Mouse (Mus musculus) brain, embryonic 14.5 days (tissue): ENCODE results near the gene Serpinb7. TPM values are rescaled to one million over a fixed set of nuclear protein-coding genes. Genes with fewer than 3 reads are reported as not detected.

Source experiments
- DNase-seq: peaks from one replicate; pipeline ENCODE4 v3.0.0-alpha.2; 2011; ENCODE audit warnings: low read depth
- CTCF ChIP-seq: fragments of 200-500 bp; IDR thresholded peaks from 2 replicates; pipeline ENCODE4 v1.5.1; 2012; ENCODE audit warnings: inconsistent platforms, mild to moderate bottlenecking, moderate library complexity, borderline replicate concordance; ENCODE audit not compliant: insufficient read depth, insufficient read length; ENCODE audit errors: extremely low read depth
- POLR2A ChIP-seq: fragments of 200-500 bp; IDR thresholded peaks from 2 replicates; pipeline ENCODE4 v1.6.1; 2012; ENCODE audit warnings: mild to moderate bottlenecking, inconsistent platforms, borderline replicate concordance; ENCODE audit not compliant: poor library complexity, insufficient read depth, insufficient read length, severe bottlenecking; ENCODE audit errors: extremely low read depth
- polyA plus RNA-seq: library from polyadenylated mRNA; depleted of rRNA; stranded (reverse); fragments of >200 nt; gene quantifications from 2 replicates; pipeline ENCODE4 v1.2.3, GENCODE M21; 2012

The Serpinb7 gene
- polyA plus RNA-seq, 1 experiment: 0.14 TPM

DNA sequence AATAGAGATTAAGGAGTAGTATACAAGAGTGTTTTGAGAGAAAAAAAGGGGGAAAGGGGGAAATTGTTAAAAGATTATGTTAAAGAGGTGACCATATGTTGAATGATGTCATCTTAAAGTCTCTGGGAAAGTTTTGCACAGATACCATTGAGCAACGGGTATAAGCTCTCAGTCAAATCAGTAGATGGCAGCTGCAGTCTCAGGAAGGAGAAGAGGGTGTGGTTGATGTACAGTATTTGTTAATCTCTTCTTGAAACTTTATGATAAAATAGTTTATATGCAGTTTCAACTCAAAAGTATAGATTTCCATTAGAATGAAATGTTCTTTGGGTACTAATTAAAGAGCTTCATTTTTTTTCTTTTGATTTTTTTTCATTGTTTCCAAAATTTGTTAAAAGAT is 2.0 kb upstream of the Serpinb7 start:
- no peak for DNase-seq
- TF ChIP-seq POLR2A (no peak), CTCF (no peak)

- no peak for TF ChIP-seq POLR2A
- TF ChIP-seq CTCF: no peak
- no peak for DNase-seq
Observed at GRCm38 (mm10) chr1:107402082-107402481, 2.6 kb downstream of the Serpinb7 start.

- TF ChIP-seq CTCF (no peak), POLR2A (no peak)
Observed at GRCm38 (mm10) chr1:107414650-107415049, 15.2 kb downstream of the Serpinb7 start.

DNA sequence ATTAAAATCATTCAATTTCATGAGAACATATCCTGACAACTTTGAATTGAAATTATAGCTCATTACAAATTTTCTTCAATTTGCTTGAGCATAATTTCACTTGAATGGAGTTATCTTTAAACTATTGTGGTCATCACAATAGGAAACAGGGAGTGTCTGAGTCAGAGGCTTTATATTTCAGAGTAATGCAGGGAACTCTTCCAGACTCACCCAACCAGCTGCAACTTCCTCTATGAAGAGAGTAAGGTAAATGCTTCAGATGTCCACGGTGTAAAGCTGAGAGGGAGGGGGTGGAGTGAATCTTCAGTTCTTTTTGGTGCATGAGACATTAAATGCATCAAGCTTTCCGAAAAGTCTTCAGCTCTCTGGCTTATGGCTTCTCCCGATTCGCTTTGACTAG is 23.0 kb downstream of the Serpinb7 start:
- DNase-seq: no peak
- TF ChIP-seq CTCF (no peak), POLR2A (no peak)

More at GRCm38 (mm10) chr1:107414650-107415049, 15.2 kb downstream of the Serpinb7 start:
- DNase-seq: no peak

- no peak for DNase-seq
- no peak for TF ChIP-seq POLR2A
- TF ChIP-seq CTCF: no peak
Observed at GRCm38 (mm10) chr1:107431253-107431652, 31.8 kb downstream of the Serpinb7 start.

DNA sequence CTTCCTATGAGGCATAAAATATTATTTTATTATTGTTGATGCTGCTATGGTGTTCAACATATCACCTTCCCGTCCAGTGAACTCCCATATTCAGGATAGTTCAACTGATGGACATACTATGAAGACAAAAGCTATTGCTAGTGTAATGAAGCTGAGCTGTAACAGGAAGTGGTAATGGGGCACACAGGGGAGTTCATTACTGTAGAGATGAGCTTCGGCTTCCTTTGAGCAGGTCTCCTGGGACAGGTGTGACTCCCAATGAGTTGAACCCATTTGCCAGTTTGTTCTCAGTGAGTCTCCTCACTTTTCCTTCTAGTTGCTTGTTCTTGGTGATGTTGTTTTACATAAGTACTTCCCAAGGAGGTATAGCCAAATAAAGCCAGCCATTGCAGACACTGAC is 36.1 kb downstream of the Serpinb7 start:
- TF ChIP-seq POLR2A (no peak), CTCF (no peak)
- no peak for DNase-seq

GRCm38 (mm10) chr1:107439462-107439861 is 40.0 kb downstream of the Serpinb7 start:
- no peak for DNase-seq
- TF ChIP-seq CTCF: no peak
- TF ChIP-seq POLR2A: no peak

DNA sequence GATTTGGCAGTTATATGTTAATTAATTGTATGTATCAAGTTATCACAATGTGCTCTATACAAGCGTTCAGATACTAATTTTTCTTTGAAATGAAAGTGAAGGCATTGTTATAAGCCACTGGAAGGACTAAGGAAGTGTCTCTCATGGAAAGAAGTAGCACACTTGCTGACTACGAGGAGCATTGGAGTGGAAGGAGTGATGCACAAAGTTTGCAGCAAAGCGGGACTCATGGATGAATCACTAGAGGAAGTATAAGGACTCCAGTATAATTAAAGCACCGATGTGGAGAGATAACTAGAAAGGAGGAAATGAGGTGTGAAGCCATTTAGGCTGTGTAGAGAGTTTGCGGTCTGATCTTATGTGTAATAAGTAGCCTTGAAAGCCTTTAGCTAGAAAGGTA is 45.9 kb downstream of the Serpinb7 start:
- DNase-seq: peak; percentile 1

DNA sequence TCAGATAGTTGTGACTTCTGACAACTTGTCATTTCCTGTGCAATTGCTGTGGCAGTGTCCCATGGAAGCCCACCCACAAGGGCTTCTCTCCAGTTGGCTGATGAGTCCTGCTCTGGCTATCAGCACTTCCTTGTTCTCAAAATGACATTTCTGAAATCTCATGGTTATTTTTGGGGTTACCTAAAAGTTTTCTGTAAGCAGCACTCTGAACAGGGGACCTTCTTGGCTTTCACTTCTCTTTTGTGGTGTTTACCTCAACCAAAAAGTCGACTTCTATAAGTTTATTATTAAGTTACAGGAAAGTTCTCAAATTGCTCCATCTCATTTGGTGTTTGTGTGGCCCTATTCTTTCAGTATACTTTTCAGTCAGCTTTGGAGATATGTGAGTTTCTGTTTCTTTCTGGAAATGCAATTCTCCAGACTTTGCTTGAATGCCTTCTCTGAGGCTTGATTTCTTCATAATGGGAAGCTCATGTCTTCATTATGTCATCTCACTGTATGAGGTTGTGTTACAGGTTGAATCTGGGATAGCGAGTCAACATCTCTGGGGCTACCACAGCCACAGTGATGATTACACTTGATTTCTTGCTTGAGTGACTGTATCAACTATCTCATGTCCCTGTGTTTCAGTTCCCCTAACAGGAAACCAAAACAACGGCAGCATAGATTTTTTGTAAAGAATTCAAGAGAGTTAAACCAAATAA is 47.9 kb downstream of the Serpinb7 start:
- TF ChIP-seq CTCF (no peak), POLR2A (no peak)
- no peak for DNase-seq

More for the DNA sequence above, 45.9 kb downstream of the Serpinb7 start:
- no peak for TF ChIP-seq CTCF
- no peak for TF ChIP-seq POLR2A

DNA sequence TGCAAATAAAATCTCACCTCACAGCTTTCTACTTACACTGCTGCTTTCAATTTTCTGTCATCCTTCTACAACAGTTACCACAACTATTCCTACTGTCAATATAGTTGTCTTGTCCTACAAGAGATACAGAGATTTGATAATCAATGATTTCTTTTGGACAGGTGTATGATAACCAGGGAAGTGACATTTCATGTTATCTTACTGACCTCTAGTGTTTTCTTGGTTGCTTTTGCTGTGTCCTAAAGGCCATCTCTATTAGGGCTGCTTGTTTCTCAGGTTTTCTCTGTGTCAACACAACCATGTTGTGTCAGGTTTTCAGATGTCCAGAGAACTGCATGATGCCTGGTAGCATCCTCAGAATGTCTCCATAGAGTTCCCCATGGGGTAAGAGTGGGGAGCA is 80.5 kb downstream of the Serpinb7 start:
- no peak for TF ChIP-seq POLR2A
- no peak for TF ChIP-seq CTCF
- DNase-seq: no peak

GRCm38 (mm10) chr1:107481452-107481851 is 82.0 kb downstream of the Serpinb7 start:
- TF ChIP-seq CTCF (peak; percentile 88), POLR2A (no peak)
- peak; percentile 87 for DNase-seq

GRCm38 (mm10) chr1:107489577-107489976 is 90.1 kb downstream of the Serpinb7 start:
- TF ChIP-seq CTCF: no peak
- no peak for TF ChIP-seq POLR2A
- no peak for DNase-seq

GRCm38 (mm10) chr1:107496789-107497188 is 97.3 kb downstream of the Serpinb7 start:
- DNase-seq: no peak
- no peak for TF ChIP-seq POLR2A
- TF ChIP-seq CTCF: no peak
